Mouse (Mus musculus) kidney, adult 2 months (tissue): ENCODE measurements around the gene Slc9a3r1. TPM values are rescaled to one million over a fixed set of nuclear protein-coding genes. Genes with fewer than 3 reads are reported as not detected.

ENCODE experiments used
- DNase-seq: peaks from one replicate; pipeline ENCODE4 v3.0.0; 2021
- H3K27ac ChIP-seq: fragments of 200-500 bp; 2 replicates; pipeline ENCODE4 v1.5.1; 2012; ENCODE audit warnings: low read depth, low read length, control low read depth, inconsistent platforms; ENCODE audit not compliant: insufficient read depth
- H3K27me3 ChIP-seq: fragments of 200-500 bp; replicated peaks from 2 replicates; pipeline ENCODE4 v1.6.1; 2012; ENCODE audit warnings: mild to moderate bottlenecking, moderate library complexity, low read length, inconsistent platforms; ENCODE audit not compliant: control insufficient read depth, insufficient read depth
- H3K36me3 ChIP-seq: fragments of 200-500 bp; 2 replicates; pipeline ENCODE4 v1.6.1; 2012; ENCODE audit warnings: mild to moderate bottlenecking, moderate library complexity, low read length, inconsistent platforms; ENCODE audit not compliant: control insufficient read depth, insufficient read depth
- H3K4me1 ChIP-seq: fragments of 200-500 bp; 2 replicates; pipeline ENCODE4 v1.6.1; 2011; ENCODE audit warnings: low read length; ENCODE audit not compliant: control insufficient read depth, insufficient read depth
- H3K4me3 ChIP-seq: fragments of 200-500 bp; 2 replicates; pipeline ENCODE4 v1.5.1; 2011; ENCODE audit warnings: mild to moderate bottlenecking, low read depth, low read length, control low read depth; ENCODE audit not compliant: insufficient read depth
- CTCF ChIP-seq: fragments of 200-500 bp; conservative IDR thresholded peaks from 2 replicates; pipeline ENCODE4 v1.5.1; 2011; ENCODE audit warnings: low read depth, mild to moderate bottlenecking, control low read depth, low read length, moderate library complexity, mixed read lengths; ENCODE audit not compliant: insufficient read depth, insufficient read length
- POLR2A ChIP-seq: fragments of 200-500 bp; IDR thresholded peaks from one replicate; pipeline ENCODE4 v1.6.1; 2011; ENCODE audit warnings: low read depth, low read length, control low read depth
- WGBS: fragments of 180-500 bp; shearing (Covaris S2); methylation state at CpG from one replicate; pipeline ENCODE4 v1.1.7; 2018; 5-methylcytosine and 5-hydroxymethylcytosine counted together
- polyA plus RNA-seq: library from polyadenylated mRNA; depleted of rRNA; stranded (reverse); fragments of >200 nt; gene quantifications from 2 replicates; pipeline ENCODE4 v1.2.3, GENCODE M21; 2012; rRNA removed

The Slc9a3r1 gene
- 229 and 239 TPM in 2 replicates for polyA plus RNA-seq

DNA sequence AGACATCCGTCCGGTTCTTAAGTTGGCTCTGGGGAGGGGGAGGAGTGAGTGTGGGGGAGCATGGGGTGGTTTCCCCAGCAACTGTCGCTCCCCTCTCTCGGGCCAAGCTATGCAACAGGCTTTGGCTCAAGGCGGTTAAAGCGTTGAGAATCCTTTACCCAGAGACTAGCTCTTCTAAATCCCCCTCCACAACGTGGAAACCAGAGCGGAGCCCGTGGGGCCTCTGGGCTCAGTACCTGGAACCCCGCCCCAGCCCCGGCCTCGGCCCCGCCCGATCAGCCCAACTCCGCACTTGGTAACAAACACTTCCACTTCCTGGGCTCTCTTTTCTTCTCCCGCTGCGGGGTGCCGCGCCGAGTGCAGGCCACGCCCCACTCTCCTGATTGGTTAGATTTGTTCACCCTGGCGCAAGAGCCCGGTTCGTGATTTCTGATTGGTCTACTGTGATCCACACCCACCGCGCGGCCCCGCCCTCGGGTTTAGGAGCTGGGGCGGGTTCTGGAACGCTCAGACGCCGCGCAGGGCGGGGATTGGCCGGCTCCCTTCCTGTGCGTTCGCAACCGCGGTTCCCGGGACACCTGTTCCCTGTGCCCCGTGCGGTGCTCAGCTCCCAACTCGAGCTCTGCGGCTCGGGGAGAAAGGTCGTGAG lies at the start of gene Slc9a3r1:
TSS of gene Slc9a3r1 (plus strand) at position 510 of the 649 bp plus-strand sequence.
- WGBS, result under 1% methylated on average over 47 of the region's 47 CpGs
- TF ChIP-seq POLR2A (peak; percentile 95), CTCF (no peak)
- Histone ChIP-seq H3K36me3 (no peaks in the 10 kb centered on the region), H3K27me3 (no peaks in the 10 kb centered on the region), H3K4me1 (peaks cover 13% of the 10 kb centered on the region), H3K4me3 (peak within 1 kb of the TSS; percentile 87), H3K27ac (peak within 1 kb of the TSS; percentile 77)
- peak; percentile 100 for DNase-seq

DNA sequence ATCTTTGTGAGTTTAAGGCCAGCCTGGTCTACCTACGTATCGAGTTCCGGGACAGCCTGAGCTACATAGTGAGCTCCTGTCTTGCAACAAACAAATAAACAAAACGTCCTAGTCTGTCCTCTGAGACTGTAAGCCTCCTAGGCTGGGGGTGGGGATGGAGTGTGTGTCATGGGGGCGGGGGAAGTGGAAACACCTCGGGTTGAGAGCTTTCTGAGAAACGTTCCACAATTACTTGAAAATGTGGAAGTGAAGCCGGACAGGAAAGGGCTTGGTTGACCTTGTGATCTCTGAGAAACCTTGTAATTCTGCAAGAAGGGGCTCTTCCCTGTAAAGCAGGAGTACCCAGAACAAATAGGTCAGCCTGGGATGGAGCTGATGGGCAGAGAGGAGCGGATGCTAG lies 43.7 kb upstream of the Slc9a3r1 start:
- no peak overlapping the region for H3K27ac ChIP-seq
- DNase-seq, result no peak
- TF ChIP-seq POLR2A, result no peak
- TF ChIP-seq CTCF, result no peak
- no peaks in the 10 kb centered on the region for H3K27me3 ChIP-seq
- H3K4me1 ChIP-seq, result no peaks in the 10 kb centered on the region
- WGBS, result 59% methylated on average over 9 of the region's 9 CpGs
- H3K36me3 ChIP-seq, result no peaks in the 10 kb centered on the region
- H3K4me3 ChIP-seq, result no peak overlapping the region

DNA sequence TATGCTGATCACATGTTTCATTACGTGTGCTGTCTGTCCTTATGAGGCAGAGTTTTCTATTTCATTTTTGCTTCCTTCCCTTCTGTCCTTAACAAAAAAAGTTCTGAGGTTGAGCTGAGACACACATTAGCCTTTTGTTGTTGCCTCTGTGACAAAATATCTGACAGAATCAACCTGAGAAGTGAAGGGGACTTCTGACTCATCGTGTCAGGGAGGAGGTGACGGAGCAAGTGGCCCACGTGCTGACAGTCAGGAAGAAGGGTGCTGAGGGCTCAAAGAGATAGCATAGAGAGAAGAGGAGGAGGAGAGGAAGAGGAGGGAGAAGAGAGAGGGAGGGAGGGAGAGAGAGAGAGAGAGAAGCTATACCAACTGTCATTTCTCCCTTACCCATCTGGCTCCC lies 34.7 kb upstream of the Slc9a3r1 start:
- DNase-seq, result no peak
- Histone ChIP-seq H3K27ac (no peak overlapping the region), H3K4me3 (no peak overlapping the region), H3K36me3 (no peaks in the 10 kb centered on the region), H3K27me3 (no peaks in the 10 kb centered on the region), H3K4me1 (no peaks in the 10 kb centered on the region)
- no peak for TF ChIP-seq POLR2A
- TF ChIP-seq CTCF, result no peak
- 65% methylated on average over 4 of the region's 4 CpGs for WGBS

DNA sequence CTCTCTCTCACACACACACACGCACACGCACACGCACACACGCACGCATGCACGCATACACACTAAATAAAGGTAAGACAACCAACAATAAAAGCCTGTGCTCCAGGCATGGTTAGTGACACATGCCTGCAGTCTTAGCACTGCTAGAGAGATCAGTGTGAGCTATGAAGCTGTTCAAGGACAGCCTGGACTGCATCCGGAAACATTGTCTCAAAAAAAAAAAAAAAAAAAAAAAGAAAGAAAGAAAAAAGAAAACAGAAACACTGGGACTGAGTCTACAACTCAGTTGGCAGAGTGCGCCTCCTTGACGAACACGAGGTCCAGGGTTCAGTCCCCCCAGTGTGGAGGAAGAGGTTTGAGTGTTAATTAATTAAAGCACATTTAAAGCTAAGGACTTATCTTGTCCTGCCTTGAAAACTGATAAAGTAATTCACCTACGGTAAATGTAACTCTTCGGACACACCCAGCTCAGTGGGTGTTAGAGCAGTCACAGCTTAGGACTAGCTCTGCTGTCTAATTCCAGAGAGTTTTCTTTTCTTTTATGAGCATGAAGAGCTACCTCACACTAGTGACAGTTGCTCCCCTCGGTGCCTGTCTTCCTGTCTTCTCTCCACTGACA lies 33.5 kb upstream of the Slc9a3r1 start:
- no peak overlapping the region for H3K27ac ChIP-seq
- H3K27me3 ChIP-seq, result no peaks in the 10 kb centered on the region; the same call in 1 of the 2 replicates
- H3K36me3 ChIP-seq, result no peaks in the 10 kb centered on the region
- DNase-seq, result no peak
- 82% methylated on average over 13 of the region's 13 CpGs for WGBS
- no peaks in the 10 kb centered on the region for H3K4me1 ChIP-seq
- no peak for TF ChIP-seq CTCF
- no peak for TF ChIP-seq POLR2A
- no peak overlapping the region for H3K4me3 ChIP-seq

DNA sequence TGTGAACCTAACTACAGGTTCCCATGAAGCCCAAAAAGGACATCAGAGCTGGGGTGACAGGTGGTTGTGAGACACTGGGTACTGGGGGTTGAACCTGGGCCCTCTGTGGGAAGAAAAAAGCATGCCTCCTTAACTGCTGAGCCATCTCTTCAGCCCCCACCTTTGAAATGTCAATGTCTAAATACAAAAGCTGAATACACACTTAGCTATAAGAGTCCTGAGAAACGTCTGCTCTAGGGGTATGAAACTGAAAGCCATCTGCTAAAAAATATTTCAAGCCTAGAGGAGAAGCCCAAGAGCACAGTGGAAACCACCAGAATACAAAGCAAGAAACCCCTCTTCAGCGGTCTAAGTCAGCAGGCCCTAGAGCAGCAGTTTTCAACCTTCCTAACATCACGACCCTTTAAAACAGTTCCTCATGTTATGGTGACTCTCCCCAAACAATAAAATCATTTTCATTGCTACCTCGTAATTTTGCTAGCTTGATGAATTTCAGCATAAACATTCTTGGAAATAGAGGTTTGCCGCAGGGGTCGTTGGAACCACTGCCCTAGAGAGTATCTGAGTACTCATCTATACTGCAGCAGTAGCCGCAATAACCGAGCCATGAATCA lies 31.3 kb upstream of the Slc9a3r1 start:
- TF ChIP-seq CTCF (no peak), POLR2A (no peak)
- Histone ChIP-seq H3K36me3 (no peaks in the 10 kb centered on the region), H3K4me3 (no peak overlapping the region), H3K4me1 (no peaks in the 10 kb centered on the region), H3K27ac (no peak overlapping the region), H3K27me3 (no peaks in the 10 kb centered on the region; the same call in 1 of the 2 replicates)
- DNase-seq, result no peak
- 77% methylated on average over 8 of the region's 8 CpGs for WGBS

DNA sequence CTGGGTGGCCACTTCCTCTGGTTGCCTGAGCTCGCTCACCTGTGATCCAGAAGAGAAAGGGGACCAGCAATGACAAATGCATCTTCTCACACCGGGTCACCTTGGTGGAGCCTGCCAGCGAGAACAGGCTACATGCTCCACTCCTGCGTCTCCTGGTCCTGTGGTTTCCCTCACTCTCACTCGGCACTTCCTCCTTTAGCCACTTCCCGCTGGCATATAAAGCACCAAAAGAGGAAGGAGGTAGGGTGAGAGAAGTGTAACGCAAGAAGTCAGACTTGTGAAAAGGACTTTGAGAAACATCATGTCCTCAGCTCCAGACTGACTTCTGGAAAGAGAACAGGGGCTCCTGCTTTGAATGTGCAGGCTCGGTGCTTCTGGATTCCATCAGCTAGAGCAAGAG lies 29.3 kb upstream of the Slc9a3r1 start, which contains the start of gene Cd300lf:
TSS of gene Cd300lf (minus strand) at position 193 of the 400 bp plus-strand sequence.
- no peak within 1 kb of the TSS for H3K27ac ChIP-seq
- H3K4me1 ChIP-seq, result no peaks in the 10 kb centered on the region
- TF ChIP-seq CTCF (no peak), POLR2A (no peak)
- DNase-seq, result peak; percentile 14
- H3K4me3 ChIP-seq, result no peak within 1 kb of the TSS
- H3K27me3 ChIP-seq, result no peaks in the 10 kb centered on the region; the same call in 1 of the 2 replicates
- no peaks in the 10 kb centered on the region for H3K36me3 ChIP-seq
- WGBS, result 61% methylated on average over 8 of the region's 8 CpGs

DNA sequence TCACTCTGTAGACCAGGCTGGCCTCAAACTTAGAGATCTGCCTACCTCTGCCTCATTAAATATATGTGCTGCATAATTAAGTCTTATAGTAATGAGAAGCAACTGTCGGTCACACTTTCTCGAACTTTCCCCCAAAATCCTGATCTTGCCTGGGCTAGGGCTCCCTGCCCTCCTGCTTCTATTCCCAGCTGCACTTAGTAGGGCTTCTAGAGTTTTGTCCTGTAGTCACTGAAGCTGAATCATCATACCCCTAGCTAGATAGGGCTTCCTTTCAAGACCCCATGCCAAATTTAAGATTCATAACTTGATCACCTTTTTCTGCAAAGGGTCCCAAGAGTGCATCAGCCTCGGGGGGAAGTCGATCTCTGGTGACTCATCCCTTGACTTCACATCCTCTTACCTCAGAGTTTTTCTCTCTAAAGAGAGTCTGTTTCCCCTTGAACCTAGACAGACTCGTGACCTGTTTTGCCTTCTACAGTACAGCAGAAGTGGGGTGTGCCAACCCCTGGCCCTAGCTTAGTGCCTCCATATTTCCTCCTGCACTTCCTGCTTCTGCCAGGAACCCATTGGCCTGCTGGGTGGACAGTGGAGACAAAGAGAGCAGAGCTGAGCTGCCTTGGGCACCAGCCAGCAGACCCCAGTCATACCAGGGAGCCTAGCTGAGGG lies 24.4 kb upstream of the Slc9a3r1 start:
- H3K36me3 ChIP-seq, result no peaks in the 10 kb centered on the region
- H3K27ac ChIP-seq, result no peak overlapping the region
- no peaks in the 10 kb centered on the region for H3K4me1 ChIP-seq
- H3K4me3 ChIP-seq, result no peak overlapping the region
- no peak for TF ChIP-seq POLR2A
- TF ChIP-seq CTCF, result no peak
- DNase-seq, result no peak
- H3K27me3 ChIP-seq, result no peaks in the 10 kb centered on the region
- WGBS, result 66% methylated on average over 5 of the region's 5 CpGs
